ENCODE assay signal across 8 mouse cellular contexts in the genomic region with DNA sequence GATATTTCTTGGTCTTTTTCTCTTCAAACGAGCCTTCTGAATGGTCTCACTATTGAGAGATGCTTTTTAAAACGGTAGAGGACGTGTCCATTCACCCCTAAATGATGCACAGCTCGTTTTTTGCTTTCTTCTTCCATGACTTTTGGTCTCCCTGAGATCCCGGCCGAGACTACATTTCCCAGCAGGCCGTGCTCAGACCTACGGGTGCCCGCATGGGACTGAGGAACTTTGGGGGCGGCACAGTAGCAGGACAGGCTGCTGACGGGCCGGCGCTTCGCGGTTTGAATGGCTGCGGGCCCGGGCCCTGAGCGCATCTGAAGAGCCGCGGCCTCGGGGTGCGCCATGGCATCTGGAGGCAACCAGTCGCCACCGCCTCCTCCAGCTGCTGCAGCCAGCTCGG. TPM values are rescaled to one million over a fixed set of nuclear protein-coding genes. Genes with fewer than 3 reads are reported as not detected.
DNase-seq lines count a peak whose midpoint lies in the region; ATAC-seq and TF ChIP-seq lines count a peak whose summit lies in the region.

Rbl2 (plus strand) TSS at position 224 of the 400 bp plus-strand sequence.

- H3K27me3 ChIP-seq in G1E (ENCODE audit: insufficient read depth, low read length), result no peaks in the 10 kb centered on the region
- no peaks in the 10 kb centered on the region for H3K27me3 ChIP-seq in forebrain, embryonic 16.5 days (replicated peaks; ENCODE audit: control insufficient read depth, insufficient read depth, low read length)
- H3K27me3 ChIP-seq in lung, embryonic 14.5 days (ENCODE audit: insufficient read depth, low read length), result no peaks in the 10 kb centered on the region
- H3K27me3 ChIP-seq in thymus, adult 2 months (ENCODE audit: control insufficient read depth, insufficient read depth, low read length), result no peaks in the 10 kb centered on the region

- under 1% methylated on average over 25 of the region's 25 CpGs for WGBS in forebrain, embryonic 16.5 days
- under 1% methylated on average over 25 of the region's 25 CpGs for WGBS in lung, embryonic 14.5 days
- WGBS in olfactory bulb, adult 2 months, result under 1% methylated on average over 25 of the region's 25 CpGs
- under 1% methylated on average over 25 of the region's 25 CpGs for WGBS in thymus, adult 2 months

- peak within 1 kb of the TSS; percentile 97 for H3K4me3 ChIP-seq in G1E (ENCODE audit: low read depth, low read length)
- H3K4me3 ChIP-seq in forebrain, embryonic 16.5 days (replicated peaks; ENCODE audit: low read length), result peak within 1 kb of the TSS; percentile 91
- H3K4me3 ChIP-seq in layer of hippocampus, adult 2 months, result peak within 1 kb of the TSS; percentile 87
- H3K4me3 ChIP-seq in lung, embryonic 14.5 days (ENCODE audit: low read depth, low read length), result peak within 1 kb of the TSS; percentile 93
- peak within 1 kb of the TSS; percentile 62 for H3K4me3 ChIP-seq in olfactory bulb, adult 2 months (ENCODE audit: insufficient read depth, low read depth, low read length)
- peak within 1 kb of the TSS; percentile 93 for H3K4me3 ChIP-seq in thymus, adult 2 months (ENCODE audit: control insufficient read depth, insufficient read depth, low read length)

- H3K9ac ChIP-seq in forebrain, embryonic 16.5 days (replicated peaks; ENCODE audit: low read depth, low read length), result peak within 1 kb of the TSS; percentile 70
- peak within 1 kb of the TSS; percentile 76 for H3K9ac ChIP-seq in lung, embryonic 14.5 days

- H3K4me1 ChIP-seq in G1E (ENCODE audit: insufficient read depth, low read depth, low read length), result peaks cover 45% of the 10 kb centered on the region
- H3K4me1 ChIP-seq in forebrain, embryonic 16.5 days (replicated peaks; ENCODE audit: control insufficient read depth, insufficient read depth, low read length), result peaks cover 15% of the 10 kb centered on the region
- peaks cover 7% of the 10 kb centered on the region; the same call in 1 of the 2 replicates for H3K4me1 ChIP-seq in lung, embryonic 14.5 days (ENCODE audit: insufficient read depth)
- peaks cover 18% of the 10 kb centered on the region for H3K4me1 ChIP-seq in olfactory bulb, adult 2 months (ENCODE audit: control insufficient read depth, insufficient read depth, low read length)
- H3K4me1 ChIP-seq in thymus, adult 2 months (replicated peaks; ENCODE audit: control insufficient read depth, insufficient read depth, low read length), result peaks cover 17% of the 10 kb centered on the region

- no peaks in the 10 kb centered on the region for H3K9me3 ChIP-seq in G1E (replicated peaks)
- no peaks in the 10 kb centered on the region for H3K9me3 ChIP-seq in forebrain, embryonic 16.5 days (ENCODE audit: control insufficient read depth, low read length)
- H3K9me3 ChIP-seq in lung, embryonic 14.5 days (ENCODE audit: low read depth, low read length), result no peaks in the 10 kb centered on the region

- no peak for TF ChIP-seq CTCF in G1E (IDR thresholded peaks at IDR 0.05; ENCODE audit: low read depth, low read length)
- 0 out of 2 replicates have a peak, but pooled peaks have one; percentile 8 for TF ChIP-seq CTCF in layer of hippocampus, adult 2 months (conservative IDR thresholded peaks at IDR 0.05)
- TF ChIP-seq CTCF in lung, embryonic 14.5 days (IDR thresholded peaks at IDR 0.05; ENCODE audit: low read depth), result no peak
- no peak for TF ChIP-seq CTCF in olfactory bulb, adult 2 months (IDR thresholded peaks at IDR 0.05; ENCODE audit: insufficient read depth, low read depth, low read length)
- TF ChIP-seq CTCF in thymus, adult 2 months (IDR thresholded peaks at IDR 0.05; ENCODE audit: borderline replicate concordance, control insufficient read depth, extremely low read depth, insufficient read depth, low read length, poor library complexity), result 0 out of 2 replicates have a peak, but pooled peaks have one; percentile 23

- TF ChIP-seq POLR2A in olfactory bulb, adult 2 months (IDR thresholded peaks at IDR 0.05; ENCODE audit: insufficient read depth, low read depth, low read length), result peak; percentile 67; the same call in 1 of the 2 replicates
- TF ChIP-seq POLR2A in thymus, adult 2 months (IDR thresholded peaks at IDR 0.05; ENCODE audit: control insufficient read depth, extremely low read depth, insufficient read depth, low read length, poor library complexity), result peak; percentile 52; the same call in 1 of the 2 replicates

- intact Hi-C loops in heart, postnatal 36 days (cut with DNase I), result loop anchor here (5.0 kb wide), 1 partner anchor 62 kb away; no protein-coding TSS in a partner anchor

- H3K36me3 ChIP-seq in G1E (replicated peaks), result peaks cover 32% of the 10 kb centered on the region
- no peaks in the 10 kb centered on the region for H3K36me3 ChIP-seq in forebrain, embryonic 16.5 days (ENCODE audit: control insufficient read depth, insufficient read depth)
- no peaks in the 10 kb centered on the region for H3K36me3 ChIP-seq in lung, embryonic 14.5 days (ENCODE audit: insufficient read depth)
- no peaks in the 10 kb centered on the region for H3K36me3 ChIP-seq in thymus, adult 2 months (ENCODE audit: control insufficient read depth, insufficient read depth, low read length)

- H3K27ac ChIP-seq in forebrain, embryonic 16.5 days (ENCODE audit: low read length), result peak within 1 kb of the TSS; percentile 81
- peak within 1 kb of the TSS; percentile 92 for H3K27ac ChIP-seq in layer of hippocampus, adult 2 months
- H3K27ac ChIP-seq in lung, embryonic 14.5 days (ENCODE audit: low read depth), result peak within 1 kb of the TSS; percentile 80
- H3K27ac ChIP-seq in olfactory bulb, adult 2 months (ENCODE audit: insufficient read depth, low read depth, low read length), result peak within 1 kb of the TSS; percentile 58
- H3K27ac ChIP-seq in thymus, adult 2 months (ENCODE audit: control insufficient read depth, insufficient read depth, low read length), result peak within 1 kb of the TSS; percentile 89

- peak; percentile 77 for ATAC-seq in G1E (ENCODE audit: extremely low read depth, insufficient number of reproducible peaks, low FRiP score, poor library complexity, severe bottlenecking)
- peak; percentile 99 for ATAC-seq in forebrain, embryonic 16.5 days
- peak; percentile 98 for ATAC-seq in lung, embryonic 14.5 days (ENCODE audit: insufficient read depth)

- H3K4me2 ChIP-seq in forebrain, embryonic 16.5 days (ENCODE audit: low read length), result peak within 1 kb of the TSS; percentile 73
- peak within 1 kb of the TSS; percentile 65 for H3K4me2 ChIP-seq in lung, embryonic 14.5 days

- DNase-seq in G1E (ENCODE audit: low spot score), result peak; percentile 87
- DNase-seq in cerebellum, adult 18-20 months, result peak; percentile 96 to 97
- peak; percentile 94 to 97 for DNase-seq in heart, postnatal 36 days
- DNase-seq in layer of hippocampus, adult 2 months (ENCODE audit: low spot score in 2 of 2), result peak; percentile 96 to 97
- peak; percentile 97 for DNase-seq in lung, embryonic 14.5 days
- peak; percentile 98 for DNase-seq in thymus, adult 2 months

RNA-seq across cellular contexts. Expression of gene Rbl2, which starts in this region (rescaled TPM):
- total RNA-seq in G1E (2014; fragmentation: Nextera tagmentation), result 79.5 and 84.0 TPM in 2 replicates
- total RNA-seq in G1E (2017), result 41.9 and 46.2 TPM in 2 replicates
- polyA plus RNA-seq in G1E (2012), result 4.9 and 5.3 TPM in 2 replicates
- 21.9 and 26.6 TPM in 2 replicates for polyA plus RNA-seq in forebrain, embryonic 16.5 days (2015; fragmentation: Nextera tagmentation; extraction: Ambion mirVana)
- 10 to 100 TPM; 35.1 to 44.2 TPM for total RNA-seq in heart, postnatal 36 days (2021)
- total RNA-seq in layer of hippocampus, adult 2 months (2021), result 10 to 100 TPM; 38.5 to 42.3 TPM
- 19.5 and 23.2 TPM in 2 replicates for polyA plus RNA-seq in lung, embryonic 14.5 days (2014; fragmentation: Nextera tagmentation; extraction: Ambion mirVana)
- not detected in 2 replicates for polyA plus RNA-seq in olfactory bulb, adult 2 months (2012; ENCODE audit: insufficient read depth, insufficient read length, low replicate concordance, missing spikeins)
- 51.6 and 52.9 TPM in 2 replicates for polyA plus RNA-seq in thymus, adult 2 months (2012; rRNA removed)

Comparison
In these comparisons a context has a peak if more than half of its experiments do, and no peak if none do; other contexts are left out.
1. Peak in every context shown above with its lines: DNase-seq, ATAC-seq, H3K4me3 ChIP-seq and H3K27ac ChIP-seq.
2. CTCF ChIP-seq: peak in layer of hippocampus, adult 2 months (single experiment) and thymus, adult 2 months (single experiment); none in G1E (single experiment), lung, embryonic 14.5 days (single experiment) and olfactory bulb, adult 2 months (single experiment).